11 mouse cellular contexts compared by ENCODE assay signal in the genomic region with DNA sequence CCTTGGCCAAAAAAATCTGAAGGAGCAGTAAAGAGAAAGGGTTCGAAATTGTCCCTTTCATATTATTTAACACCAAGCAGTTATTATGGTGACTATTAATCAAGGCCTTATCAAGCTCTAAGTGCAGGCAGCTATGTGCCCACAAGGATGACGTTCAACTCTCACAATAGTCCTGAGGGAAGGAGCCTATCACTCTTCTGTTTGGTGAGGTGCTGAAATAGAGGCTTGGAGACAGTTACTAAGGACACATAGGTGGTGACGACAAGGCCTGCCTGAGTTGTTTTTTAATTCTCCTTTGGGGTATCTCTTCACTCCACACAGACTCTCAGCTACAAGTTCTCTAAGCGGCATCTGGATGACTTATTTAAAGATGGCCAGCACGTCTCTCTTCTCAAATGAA.
"Had no signal": no experiment of that assay in that cellular context is flagged by ENCODE, and none has a peak within 500 bp of the region (broad histone marks: within the 10 kb centered on the region; RNA-seq: fewer than 3 reads in every experiment).

No protein-coding gene starts in this region.

- H3K4me1 ChIP-seq: kidney, embryonic 15.5 days; liver, embryonic 12.5 days; midbrain, embryonic 15.5 days; neural tube, embryonic 12.5 days had no signal

- H3K27me3 ChIP-seq: kidney, embryonic 15.5 days; limb, embryonic 15.5 days; liver, embryonic 12.5 days; midbrain, embryonic 15.5 days; neural tube, embryonic 12.5 days had no signal

- H3K4me3 ChIP-seq: kidney, embryonic 15.5 days; limb, embryonic 15.5 days; liver, embryonic 12.5 days; midbrain, embryonic 15.5 days; neural tube, embryonic 12.5 days had no signal

- H3K27ac ChIP-seq: kidney, embryonic 15.5 days; limb, embryonic 15.5 days; liver, embryonic 12.5 days; midbrain, embryonic 15.5 days; neural tube, embryonic 12.5 days; stomach, postnatal 0 days had no signal

- ATAC-seq: liver, embryonic 12.5 days; lung, postnatal 0 days; midbrain, embryonic 15.5 days had no signal

- H3K4me2 ChIP-seq: kidney, embryonic 15.5 days; limb, embryonic 15.5 days; liver, embryonic 12.5 days; midbrain, embryonic 11.5 days; midbrain, embryonic 15.5 days; neural tube, embryonic 12.5 days had no signal

- H3K9ac ChIP-seq: kidney, embryonic 15.5 days; limb, embryonic 15.5 days; liver, embryonic 12.5 days; midbrain, embryonic 15.5 days; neural tube, embryonic 12.5 days had no signal

- DNase-seq: kidney, postnatal 14 days; layer of hippocampus, postnatal 36 days; thymus, postnatal 4 days had no signal

- H3K9me3 ChIP-seq: kidney, embryonic 15.5 days; limb, embryonic 15.5 days; liver, embryonic 12.5 days; midbrain, embryonic 15.5 days; neural tube, embryonic 12.5 days had no signal

- H3K36me3 ChIP-seq: kidney, embryonic 15.5 days; limb, embryonic 15.5 days; liver, embryonic 12.5 days; midbrain, embryonic 15.5 days; neural tube, embryonic 12.5 days had no signal
